Mouse (Mus musculus) adrenal gland, postnatal 14 days (tissue): ENCODE results near the gene Adamts20. TPM values are rescaled to one million over a fixed set of nuclear protein-coding genes. Genes with fewer than 3 reads are reported as not detected.
"Not testable (repeated sequence)": the region's sequence is repeated elsewhere in the genome, so short reads cannot be mapped to it uniquely, and the experiment has no call there.

Experiments
- DNase-seq: peaks from one replicate; pipeline ENCODE4 v3.0.0; 2021; ENCODE audit warnings: mixed read lengths
- long read RNA-seq, 2 experiments: library from polyadenylated mRNA; stranded (forward); transcript quantifications; one replicate each; pipeline ENCODE4 v2.0.0; 2021
- total RNA-seq: library from RNA; stranded (reverse); gene quantifications from 2 replicates; pipeline ENCODE4 v1.2.3, GENCODE M21; 2021

The Adamts20 gene
- 3.0 and 3.3 TPM in 2 replicates for total RNA-seq
- long read RNA-seq, experiment 1, partial matches to known transcripts: 0 of 3 reads
- long read RNA-seq, experiment 1, other reads (novel, unspliced or antisense): 0 of 3 reads
- long read RNA-seq, experiment 2, partial matches to known transcripts: 0 of 1 reads
- long read RNA-seq, experiment 2, other reads (novel, unspliced or antisense): 1 of 1 reads

DNA sequence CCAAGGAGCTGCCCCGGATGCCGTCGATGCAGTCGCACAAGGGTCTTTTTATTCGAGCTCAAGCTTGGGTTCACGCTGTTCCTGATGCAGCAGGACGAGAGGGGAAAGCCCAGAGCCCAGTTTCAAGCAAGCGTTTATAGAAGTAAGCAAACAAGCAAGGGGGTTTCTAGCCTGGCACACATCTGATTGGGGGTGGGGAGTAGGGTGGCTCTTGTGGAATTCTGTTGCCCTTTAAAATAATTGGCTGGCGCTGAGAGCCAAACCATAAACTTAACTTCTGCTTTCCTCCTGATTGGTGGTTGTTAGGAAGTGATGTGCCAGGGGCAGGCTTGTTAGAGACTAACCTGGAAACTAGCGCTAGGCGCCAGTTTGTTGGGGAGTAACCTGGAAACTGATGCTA lies at the start of gene Adamts20:
TSS of gene Adamts20 (minus strand) at position 101 of the 400 bp plus-strand sequence.
- no peak for DNase-seq

DNA sequence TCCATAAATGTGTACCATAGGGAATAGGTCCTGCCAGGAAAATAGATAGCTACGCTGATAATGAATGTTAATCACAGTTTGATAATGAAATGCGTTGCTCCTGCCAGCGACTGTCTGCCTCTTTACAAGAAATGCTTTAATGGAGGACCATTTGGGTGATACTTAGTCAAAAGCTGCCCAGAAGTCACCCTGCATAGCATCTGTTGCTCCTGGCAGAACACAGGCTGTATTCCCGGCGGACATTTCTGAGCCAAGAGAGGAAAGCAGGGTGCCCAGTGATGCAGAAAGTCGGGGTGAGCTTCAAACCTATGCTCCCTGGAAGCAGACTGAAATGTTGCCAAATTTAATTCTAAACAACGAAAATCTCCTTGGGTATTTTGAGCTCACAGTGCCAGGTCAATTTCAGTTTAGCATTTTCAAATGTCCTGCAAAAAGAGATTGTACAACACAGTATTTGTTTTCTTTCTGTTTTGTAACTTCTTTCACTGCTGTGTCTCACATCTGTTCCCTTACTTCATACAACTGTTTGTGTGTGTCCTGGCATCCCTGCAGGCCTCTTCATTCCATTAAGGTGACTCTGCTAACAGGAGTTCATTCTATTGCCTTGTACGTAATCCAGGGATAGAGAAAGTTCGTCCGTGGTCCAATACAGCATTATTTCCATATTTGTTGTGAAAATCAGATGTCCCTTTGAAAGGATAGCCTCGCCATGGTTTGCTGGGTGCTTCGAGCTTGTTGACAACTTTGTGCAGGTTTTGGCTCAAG lies 38.4 kb upstream of the Adamts20 start:
- DNase-seq: peak; percentile 24

DNA sequence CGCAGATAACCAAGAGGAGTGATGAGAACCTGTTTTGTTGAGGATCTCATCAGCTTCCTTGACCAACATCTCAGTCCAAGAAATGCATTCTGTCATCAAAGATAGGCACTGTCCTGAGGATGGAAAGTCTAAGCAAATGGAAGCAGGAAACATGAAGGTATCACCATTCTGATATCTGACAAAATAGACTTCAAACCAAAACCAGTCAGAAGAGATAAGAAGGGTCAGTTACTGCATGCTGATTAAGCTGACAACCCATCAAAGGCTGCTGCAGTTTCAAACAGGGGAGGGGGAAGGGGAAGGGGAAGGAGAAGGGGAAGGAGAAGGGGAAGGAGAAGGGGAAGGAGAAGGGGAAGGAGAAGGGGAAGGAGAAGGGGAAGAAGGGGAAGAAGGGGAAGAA lies 34.0 kb upstream of the Adamts20 start:
- DNase-seq: no peak

DNA sequence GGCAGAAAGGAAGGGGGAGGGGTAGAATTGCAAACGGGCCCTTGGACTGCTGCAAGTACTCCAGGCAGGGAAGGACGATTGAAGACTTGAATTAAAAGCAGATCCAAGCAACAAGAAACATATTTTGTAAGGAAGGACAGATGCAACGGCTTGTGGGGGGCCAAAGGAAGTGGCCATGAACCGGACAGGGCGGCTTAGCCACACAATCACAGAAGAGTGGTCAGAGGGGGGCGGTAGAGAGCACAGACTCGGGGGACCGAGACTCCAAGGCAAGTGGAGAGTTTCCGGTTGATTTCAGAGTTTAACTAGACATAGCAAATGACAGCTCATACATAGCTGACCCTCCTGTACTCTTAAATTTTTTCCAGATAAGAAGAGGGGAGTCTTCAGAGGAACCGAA lies 30.7 kb upstream of the Adamts20 start:
- DNase-seq: peak; percentile 14

DNA sequence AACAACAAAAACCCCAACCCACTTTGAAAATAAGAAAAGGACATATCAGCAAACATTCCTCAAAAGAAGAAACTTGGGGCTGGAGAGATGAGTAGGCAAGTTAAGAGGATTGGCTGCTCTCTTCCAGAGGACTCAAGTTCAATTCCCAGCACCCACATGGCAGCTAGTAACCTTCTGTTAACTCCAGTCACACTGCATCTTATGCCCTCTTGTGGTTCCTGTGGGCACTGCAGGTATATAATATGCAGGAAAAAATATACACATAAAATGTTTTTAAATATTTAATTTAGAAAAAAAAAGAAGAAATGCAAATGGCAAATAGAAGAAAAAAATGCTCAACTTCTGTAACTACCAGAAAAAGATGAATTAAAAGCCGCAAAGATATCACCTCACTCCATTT lies 29.2 kb upstream of the Adamts20 start:
- DNase-seq: no peak

DNA sequence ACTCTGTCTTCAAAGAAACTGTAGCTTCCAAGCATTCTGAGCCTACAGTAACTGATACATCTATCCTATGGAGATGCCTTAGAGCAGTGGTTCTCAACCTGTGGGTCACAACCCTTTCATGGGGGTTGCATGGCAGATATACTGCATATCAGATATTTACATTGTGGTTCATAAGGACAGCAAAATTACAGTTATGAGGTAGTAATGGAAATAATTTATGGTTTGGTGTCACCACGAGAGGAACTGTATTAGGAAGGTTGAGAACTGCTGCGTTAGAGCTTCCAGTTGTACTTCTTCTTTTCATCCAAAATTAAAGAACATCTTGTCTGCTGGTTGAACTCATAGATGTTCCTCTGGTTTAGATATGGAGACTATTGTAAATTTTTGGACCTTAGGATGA lies 24.2 kb upstream of the Adamts20 start:
- no peak for DNase-seq

DNA sequence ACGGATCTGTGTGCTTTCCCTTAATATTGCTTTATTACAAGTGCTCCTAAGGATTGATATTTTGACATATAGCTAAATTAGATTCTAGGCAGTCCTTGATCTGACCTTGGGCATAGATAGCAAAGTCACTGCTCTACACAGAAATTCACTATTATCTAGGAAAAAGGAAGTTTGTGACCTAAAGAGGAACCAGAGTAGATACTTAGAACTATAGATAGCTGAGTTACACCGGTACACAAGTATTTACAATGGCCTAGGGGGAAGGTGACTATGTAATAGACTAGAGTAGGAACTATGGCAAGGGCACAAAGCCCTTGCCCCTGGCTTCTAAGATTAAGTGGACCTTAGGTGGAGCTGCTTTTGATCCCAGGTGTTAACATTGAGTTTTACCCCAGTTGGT lies 22.8 kb upstream of the Adamts20 start:
- not testable (repeated sequence) for DNase-seq

DNA sequence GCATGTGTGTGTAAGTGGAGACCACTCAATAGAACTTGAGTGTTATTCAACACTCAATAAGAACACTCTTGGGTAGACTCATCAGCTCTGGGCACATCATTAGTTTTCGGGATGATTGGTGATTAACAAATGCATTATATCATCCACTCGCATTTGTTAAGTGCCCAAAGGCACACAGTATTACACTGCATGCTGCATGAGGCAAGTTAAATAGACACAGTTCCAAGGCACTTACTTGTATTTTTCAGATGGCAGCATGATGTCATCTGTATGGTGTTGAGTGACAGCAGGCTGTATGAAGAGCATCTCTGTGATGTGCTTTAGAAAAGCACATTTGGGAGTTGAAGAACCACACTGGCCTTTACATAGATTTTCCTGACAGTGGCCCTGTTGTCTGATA lies 17.3 kb upstream of the Adamts20 start:
- DNase-seq: no peak

DNA sequence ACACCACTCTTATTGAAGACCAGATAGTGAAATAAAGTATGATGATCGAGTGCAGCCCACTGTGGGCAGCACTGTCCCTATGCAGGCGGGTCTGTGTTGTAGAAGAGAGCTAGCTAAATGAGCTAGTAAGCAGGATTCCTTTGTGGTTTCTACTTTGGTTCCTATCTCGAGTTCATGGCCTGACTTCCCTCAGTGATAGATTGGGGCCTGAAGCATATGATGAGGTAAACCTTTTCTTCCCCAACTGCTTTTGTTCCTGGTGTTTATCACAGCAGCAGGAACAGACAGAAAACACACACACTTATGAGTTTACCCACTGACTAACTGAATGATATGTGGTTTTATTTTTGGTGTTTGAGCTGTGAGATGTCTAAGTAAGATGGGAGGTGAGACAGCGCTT lies 15.6 kb upstream of the Adamts20 start:
- no peak for DNase-seq

DNA sequence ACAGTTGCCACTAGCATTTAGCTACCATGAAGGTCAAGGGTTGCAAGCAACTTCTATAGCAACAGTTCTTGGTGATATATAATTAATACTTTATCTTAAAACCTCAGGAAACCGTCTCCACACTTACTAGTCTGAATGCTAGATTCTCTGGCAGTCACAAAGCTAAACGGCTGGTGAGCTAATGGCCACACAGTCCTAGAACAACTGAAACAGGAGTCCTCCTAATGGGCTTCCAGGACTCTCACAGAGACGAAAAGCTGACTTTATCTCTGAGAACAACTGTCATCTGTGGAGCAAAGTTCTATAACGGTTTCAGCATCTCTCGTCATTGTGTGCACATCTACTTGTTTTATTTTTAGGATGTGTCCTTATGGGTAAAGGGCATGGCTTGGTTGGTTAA lies 15.0 kb upstream of the Adamts20 start:
- no peak for DNase-seq

DNA sequence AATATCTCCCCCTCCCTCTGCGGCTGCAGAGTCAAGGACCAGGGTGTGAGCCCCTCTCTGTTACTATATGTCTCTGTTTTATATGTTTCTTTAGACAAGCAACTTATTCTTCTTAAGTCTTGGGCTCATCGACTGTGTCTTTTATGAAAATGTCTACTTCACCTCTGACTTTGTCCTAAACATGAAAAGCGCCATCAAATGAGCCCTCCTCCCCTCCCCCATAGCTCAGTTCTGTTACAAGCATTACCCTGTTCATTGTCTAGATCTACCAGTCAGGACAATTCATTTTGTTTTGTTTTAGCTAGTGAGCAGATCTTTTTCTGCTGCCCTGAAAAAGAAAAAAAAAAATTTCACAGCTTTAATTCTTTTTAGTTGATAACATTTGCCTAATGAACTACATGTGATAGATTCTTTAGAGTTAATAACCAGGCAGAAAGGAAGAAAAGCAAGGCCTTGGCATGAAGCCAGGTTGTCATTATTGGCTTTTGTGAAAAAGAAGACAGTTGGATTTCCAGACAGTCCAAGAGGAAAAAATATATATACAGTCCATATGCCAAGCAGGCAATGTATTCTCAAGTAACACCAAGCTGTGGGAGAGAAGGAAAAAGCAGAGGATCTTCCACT lies 14.4 kb upstream of the Adamts20 start:
- no peak for DNase-seq

DNA sequence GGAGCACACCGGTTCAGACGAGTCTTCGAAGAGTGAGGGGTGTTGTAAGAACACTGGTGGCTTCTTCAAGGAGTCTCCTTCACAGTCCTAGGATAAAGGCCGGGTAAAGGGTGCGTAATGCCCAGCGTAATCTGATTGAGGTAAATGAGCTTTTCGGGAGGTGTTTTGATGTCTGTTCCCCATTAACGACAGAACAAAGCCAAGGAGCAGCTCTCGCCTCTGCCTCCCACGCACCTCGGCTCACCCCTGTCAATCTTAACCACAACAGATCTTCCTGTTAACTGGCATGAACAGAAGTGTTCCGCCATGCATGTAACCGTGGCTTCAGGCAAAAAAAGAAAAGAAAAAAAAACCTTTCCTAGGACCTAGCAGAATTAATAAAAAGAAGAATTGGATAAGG lies 13.5 kb upstream of the Adamts20 start:
- no peak for DNase-seq

DNA sequence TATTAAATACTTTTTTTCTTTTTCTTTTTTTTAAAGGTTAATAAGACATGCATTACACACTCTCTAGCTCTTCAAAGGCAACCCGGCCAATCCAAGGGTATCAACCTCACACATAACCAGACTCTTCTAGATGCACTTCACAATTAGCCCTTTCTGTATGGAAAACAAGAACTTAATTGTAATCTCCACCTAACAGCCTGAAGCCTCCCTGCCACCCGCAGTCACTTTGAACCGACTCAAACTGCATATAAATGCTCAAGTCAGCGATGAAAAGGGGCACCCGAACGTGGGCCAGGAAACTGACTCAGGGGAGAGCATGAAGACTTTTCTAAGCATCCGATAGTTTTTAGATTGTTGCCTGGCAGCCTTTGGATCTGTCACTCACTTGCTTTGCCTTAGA lies 12.1 kb upstream of the Adamts20 start:
- no peak for DNase-seq

DNA sequence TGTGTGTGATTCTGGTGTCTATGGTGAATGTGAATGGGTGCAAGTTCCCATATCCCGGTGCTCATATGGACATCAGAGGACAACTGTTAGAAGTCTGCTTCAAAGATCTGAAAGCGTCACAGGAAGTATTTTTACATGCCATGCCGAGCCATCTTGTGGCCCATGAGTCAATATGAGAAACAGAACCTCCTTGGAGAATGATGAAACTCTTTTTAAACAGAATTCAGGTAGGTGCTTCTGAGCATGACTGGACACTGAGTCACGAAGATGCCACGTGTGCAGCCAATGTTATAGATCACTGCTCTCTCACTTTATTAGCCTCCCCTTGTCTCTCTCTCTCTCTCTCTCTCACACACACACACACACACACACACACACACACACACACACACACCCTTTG lies 10.8 kb upstream of the Adamts20 start:
- DNase-seq: no peak

DNA sequence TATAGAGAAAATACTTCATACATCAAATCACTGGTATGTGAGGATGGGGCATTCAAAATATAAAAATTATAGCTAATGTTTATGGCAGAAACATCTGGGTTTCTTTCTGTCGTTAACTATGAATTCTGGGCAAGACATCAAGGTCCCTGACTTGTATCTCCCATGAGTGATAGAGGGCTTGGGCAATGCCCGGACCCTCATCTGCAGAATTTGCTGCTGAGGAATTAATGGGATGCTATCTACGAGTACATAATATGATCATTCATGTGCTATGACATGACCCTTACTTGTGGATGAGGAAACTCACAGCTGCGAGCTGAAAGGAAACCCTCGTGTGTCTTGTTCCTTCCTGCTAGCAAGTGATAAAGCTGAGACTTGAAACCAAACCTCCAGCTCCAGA lies 5.1 kb upstream of the Adamts20 start:
- DNase-seq: no peak

DNA sequence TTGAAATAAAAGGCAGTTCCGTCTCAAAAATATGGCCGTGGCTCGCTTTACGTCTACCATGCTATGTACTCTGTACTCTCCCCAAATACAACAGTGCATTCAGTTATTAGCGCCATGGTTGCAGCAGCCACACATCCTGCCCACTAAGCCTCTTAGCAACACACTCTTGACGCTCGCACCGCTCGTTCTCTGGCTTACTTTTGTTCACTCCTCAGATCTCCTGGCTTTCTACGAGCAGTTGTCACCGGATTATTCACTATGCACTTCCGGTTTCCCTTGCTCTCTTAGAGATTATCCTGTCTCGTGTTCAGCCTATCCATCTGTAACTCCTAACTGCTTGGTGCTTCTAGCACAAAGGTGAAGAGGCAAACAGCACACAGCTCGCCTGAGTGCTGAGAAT lies 337 bp downstream of the Adamts20 start:
- no peak for DNase-seq

DNA sequence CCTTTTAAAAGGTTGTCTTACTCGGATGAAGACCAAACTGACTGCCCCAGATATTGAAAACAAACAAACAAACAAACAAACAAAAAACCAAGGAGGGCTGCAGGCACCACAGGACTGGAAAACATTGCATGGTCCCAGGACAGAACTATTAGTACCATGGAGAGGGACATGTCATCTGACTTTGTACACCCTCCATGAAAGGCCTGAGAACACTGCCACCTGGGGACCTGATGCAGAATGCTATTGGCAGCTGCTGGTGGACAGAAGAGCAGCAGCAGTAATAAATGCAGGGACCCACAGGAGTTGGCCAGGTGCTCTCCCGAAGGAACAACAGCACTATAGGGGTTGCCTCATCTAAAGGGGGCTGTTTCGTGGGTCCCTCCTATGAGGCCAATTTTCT lies 2.0 kb downstream of the Adamts20 start:
- DNase-seq: peak; percentile 70

DNA sequence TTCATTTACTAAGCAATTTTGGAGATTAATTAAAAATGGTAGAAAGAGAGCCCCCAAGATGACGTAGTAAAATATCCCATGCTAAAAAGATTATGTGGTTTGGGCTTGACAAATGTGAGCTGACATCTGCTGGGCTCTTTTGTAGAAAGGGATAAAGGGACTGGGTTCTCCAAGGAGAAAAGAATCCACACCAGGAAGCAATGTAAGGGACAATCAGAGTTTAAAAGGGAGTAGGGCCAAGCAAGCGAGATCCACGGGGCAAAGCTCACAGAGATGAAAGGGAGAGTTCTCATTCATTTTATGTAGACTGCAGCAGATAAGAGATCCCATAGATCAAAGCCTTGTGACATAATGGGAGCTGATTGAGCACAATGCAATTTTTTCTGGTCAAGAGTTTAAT lies 3.0 kb downstream of the Adamts20 start:
- DNase-seq: peak; percentile 5

DNA sequence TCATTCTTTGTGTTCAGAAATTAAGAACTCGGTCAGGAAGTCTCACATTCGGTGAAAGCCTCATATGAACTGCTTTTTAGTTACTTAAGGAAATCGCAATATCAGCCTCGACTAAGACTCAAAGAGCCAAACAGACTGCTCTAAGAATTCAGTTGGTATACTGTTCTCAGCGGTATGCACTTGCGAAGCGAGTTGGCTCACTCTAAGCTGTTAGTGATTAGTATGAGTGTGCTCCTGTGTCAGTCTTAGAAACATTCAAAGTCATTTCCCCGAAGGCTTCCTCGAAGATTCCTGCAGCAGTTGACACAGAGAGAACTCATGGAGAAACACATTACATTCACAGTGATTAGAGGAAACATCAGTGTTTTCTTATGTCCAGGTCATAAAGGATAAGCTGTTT lies 4.1 kb downstream of the Adamts20 start:
- DNase-seq: no peak

DNA sequence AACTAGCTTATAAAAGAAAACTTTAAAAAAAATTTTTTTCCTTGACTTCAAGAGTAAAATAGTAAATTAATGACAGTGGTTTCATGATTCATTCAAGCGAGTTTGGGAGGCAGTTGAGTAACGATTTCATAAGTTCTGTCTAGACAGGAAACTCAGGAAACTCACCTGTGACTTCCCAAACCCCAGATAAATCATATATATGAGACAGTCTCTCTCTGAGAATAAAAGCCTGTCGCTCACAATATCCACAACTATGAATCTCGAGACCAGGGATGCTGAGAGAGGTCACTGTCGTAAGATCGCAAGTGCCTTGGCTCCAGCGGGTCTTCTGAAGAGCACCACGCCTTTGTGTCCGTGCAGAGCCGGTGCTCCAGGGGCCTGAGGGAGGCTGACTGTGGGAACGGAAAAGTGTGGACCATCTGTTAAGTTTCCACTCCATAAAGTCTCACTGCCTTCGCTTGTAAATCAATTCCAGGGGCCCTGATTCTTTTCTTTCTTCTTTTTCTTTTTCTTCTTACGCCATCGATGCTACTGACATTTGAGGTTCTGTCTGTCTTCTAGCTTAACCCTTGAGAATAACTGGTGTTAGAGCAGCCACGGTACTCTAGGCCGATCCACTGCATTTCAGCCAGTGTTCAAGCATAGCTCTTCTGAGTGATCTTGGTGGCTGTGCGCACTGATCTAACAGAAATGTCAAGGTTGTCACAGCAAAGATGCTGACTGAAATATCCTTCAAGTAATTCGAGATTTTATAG lies 7.4 kb downstream of the Adamts20 start:
- DNase-seq: no peak

DNA sequence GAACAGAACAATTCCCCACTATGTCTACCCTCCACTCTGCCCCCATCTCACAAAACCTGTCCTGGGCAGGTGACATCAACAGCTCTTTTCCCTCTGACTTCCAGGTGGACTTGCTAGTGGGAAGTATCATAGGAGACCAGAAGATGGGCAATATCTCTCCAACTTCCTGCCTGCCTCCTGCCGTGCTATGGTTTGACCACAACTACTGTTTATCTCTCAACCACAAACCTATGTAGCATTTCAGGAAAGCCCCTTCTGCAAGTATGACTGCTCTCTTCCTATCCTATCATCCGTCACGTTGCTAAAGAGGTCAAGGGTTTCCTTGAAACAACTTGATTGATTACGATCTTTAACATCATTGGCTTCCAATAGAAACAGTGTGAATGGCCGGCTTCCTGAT lies 12.4 kb downstream of the Adamts20 start:
- no peak for DNase-seq

DNA sequence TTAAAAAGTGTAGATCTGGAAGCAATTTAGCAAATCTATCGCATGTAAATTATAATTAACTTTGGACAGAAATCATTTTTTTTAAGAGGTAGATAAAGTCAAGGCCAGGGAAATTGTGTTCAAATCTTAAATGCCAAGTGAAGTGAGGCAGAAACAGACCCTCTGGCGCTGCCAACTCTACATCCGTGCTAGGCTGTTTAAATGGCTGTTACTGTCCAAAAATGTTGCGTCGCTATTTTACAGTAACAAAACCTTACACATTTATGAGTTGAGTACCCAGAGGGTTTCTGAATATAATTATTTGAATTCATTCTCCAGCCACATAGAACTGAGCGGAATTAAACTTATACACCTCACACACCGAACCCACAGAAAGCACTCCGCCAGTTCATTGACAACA lies 13.6 kb downstream of the Adamts20 start:
- no peak for DNase-seq
